Mouse (Mus musculus) ES-E14 (cell line): ENCODE measurements at regions not wholly inside any gene's neighbourhood (a gene's known extent, or its start where the extent isn't known, plus 50 kb on each side); places are given as distances from the start of the nearest gene placed in this dataset.

ENCODE experiments used
- CHD2 ChIP-seq: IDR thresholded peaks from 2 replicates; pipeline ENCODE4 v1.6.1; 2014; ENCODE audit warnings: mild to moderate bottlenecking, low read depth, low read length, inconsistent platforms
- HCFC1 ChIP-seq: IDR thresholded peaks from 2 replicates; pipeline ENCODE4 v1.6.1; 2012; ENCODE audit warnings: low read length, inconsistent platforms, borderline replicate concordance; ENCODE audit not compliant: insufficient read depth
- ZC3H11A ChIP-seq: IDR thresholded peaks from 2 replicates; pipeline ENCODE4 v1.6.1; 2012; ENCODE audit warnings: low read depth, mild to moderate bottlenecking, inconsistent platforms, low read length, borderline replicate concordance
- ZNF384 ChIP-seq: IDR thresholded peaks from 2 replicates; pipeline ENCODE4 v1.6.1; 2012; ENCODE audit warnings: low read depth, low read length, inconsistent platforms

- no peak for TF ChIP-seq HCFC1
- TF ChIP-seq CHD2, result no peak
- no peak for TF ChIP-seq ZNF384
- TF ChIP-seq ZC3H11A, result no peak
Measured at GRCm38 (mm10) chr10:118081636-118082166, 59.9 kb upstream of the Mdm1 start.
